Mouse (Mus musculus) liver, embryonic 13.5 days (tissue): Measurements from ENCODE around the gene Zfp873. TPM values are rescaled to one million over a fixed set of nuclear protein-coding genes. Genes with fewer than 3 reads are reported as not detected.
A peak's percentile ranks its signal among the peaks of the same experiment; 100 is the strongest.
"Not testable (repeated sequence)": the region's sequence is repeated elsewhere in the genome, so short reads cannot be mapped to it uniquely, and the experiment has no call there.

Source experiments
- ATAC-seq: fragments of 200-750 bp; cut with Nextera tagmentation; 2 replicates; pipeline ENCODE4 v1.8.0; 2017; ENCODE audit warnings: low read depth, mild to moderate bottlenecking, moderate number of reproducible peaks, moderate library complexity
- DNase-seq: peaks from one replicate; pipeline ENCODE4 v3.0.0; 2022
- H3K27ac ChIP-seq: fragments of 300-500 bp; sonication (generic); 2 replicates; pipeline ENCODE4 v1.5.1; 2015; ENCODE audit warnings: moderate library complexity, mild to moderate bottlenecking, inconsistent platforms
- H3K27me3 ChIP-seq: fragments of 300-500 bp; sonication (generic); 2 replicates; pipeline ENCODE4 v1.6.1; 2015; ENCODE audit warnings: mild to moderate bottlenecking, inconsistent platforms
- H3K36me3 ChIP-seq: fragments of 300-500 bp; sonication (generic); 2 replicates; pipeline ENCODE4 v1.6.1; 2015; ENCODE audit warnings: mild to moderate bottlenecking, inconsistent platforms
- H3K4me1 ChIP-seq: fragments of 300-500 bp; sonication (generic); replicated peaks from 2 replicates; pipeline ENCODE4 v1.6.1; 2015; ENCODE audit warnings: inconsistent platforms
- H3K4me2 ChIP-seq: fragments of 300-500 bp; sonication (generic); 2 replicates; pipeline ENCODE4 v1.6.1; 2015; ENCODE audit warnings: inconsistent platforms, mild to moderate bottlenecking, moderate library complexity
- H3K4me3 ChIP-seq: fragments of 300-500 bp; sonication (generic); replicated peaks from 2 replicates; pipeline ENCODE4 v1.5.1; 2015; ENCODE audit warnings: mild to moderate bottlenecking, inconsistent platforms
- H3K9ac ChIP-seq: fragments of 300-500 bp; sonication (generic); 2 replicates; pipeline ENCODE4 v1.6.1; 2015; ENCODE audit warnings: mild to moderate bottlenecking, inconsistent platforms
- H3K9me3 ChIP-seq: fragments of 300-500 bp; sonication (generic); replicated peaks from 2 replicates; pipeline ENCODE4 v1.6.1; 2016; ENCODE audit warnings: inconsistent platforms
- WGBS: fragments of 180-500 bp; shearing (Covaris S2); methylation state at CpG from one replicate; pipeline ENCODE4 v1.1.7; 2015; ENCODE audit not compliant: insufficient replicate concordance; 5-methylcytosine and 5-hydroxymethylcytosine counted together
- polyA plus RNA-seq: library from polyadenylated mRNA; unstranded; fragments of >200 nt; fragmentation: Nextera tagmentation; extraction: Ambion mirVana; gene quantifications from 2 replicates; pipeline ENCODE4 v1.2.1, GENCODE M21; 2015

The Zfp873 gene
- polyA plus RNA-seq: 2.5 and 2.7 TPM in 2 replicates

DNA sequence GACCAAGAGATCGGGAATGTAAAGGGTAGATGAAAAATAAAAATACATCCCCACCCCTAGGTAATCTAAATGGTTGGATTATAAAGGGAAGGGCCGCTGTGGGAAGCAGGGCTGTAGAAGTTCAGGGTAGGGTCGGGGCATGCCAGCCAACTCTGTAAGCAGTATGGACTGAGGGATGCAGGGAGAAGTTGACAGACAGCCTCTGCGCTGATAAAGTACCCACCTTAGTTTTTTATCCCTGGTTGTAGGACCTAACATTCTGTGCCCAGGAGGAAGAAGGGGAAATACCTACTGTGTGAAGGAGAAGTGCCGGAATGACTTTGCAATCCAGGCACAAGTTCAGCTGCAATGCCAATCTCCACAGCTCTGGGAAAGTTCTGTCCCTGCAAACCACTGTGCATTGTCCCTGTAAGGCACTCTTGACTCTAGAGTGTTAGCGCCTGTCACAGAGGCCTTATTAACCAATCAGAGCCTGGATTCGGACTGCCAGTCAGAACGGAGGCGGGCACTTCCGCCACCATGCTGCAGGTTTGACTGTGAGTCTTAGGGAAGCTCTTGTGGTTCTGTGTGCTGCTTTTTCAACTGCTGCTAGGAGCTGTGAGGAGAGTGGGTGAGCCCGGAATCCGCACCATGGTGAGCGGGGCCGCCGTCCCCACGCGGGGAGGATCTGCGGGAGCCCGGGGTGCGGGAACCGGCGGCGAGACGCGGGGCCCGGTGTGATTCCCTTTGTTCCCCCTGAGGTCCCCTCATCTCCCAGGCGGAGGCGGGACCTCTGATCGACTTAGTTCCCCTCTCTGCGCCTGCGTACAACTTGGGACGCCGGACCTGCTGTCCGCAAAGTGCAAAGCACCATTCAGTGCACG, at the start of gene Zfp873:
Gene Zfp873 (plus strand): TSS at position 527 of the 863 bp plus-strand sequence.
- H3K9ac ChIP-seq: peak within 1 kb of the TSS; percentile 75
- H3K4me3 ChIP-seq: peak within 1 kb of the TSS; percentile 71
- ATAC-seq: peak; percentile 99
- peaks cover 17% of the 10 kb centered on the region for H3K36me3 ChIP-seq
- DNase-seq: peak; percentile 81
- peaks cover 10% of the 10 kb centered on the region; the same call in 1 of the 2 replicates for H3K9me3 ChIP-seq
- peak within 1 kb of the TSS; percentile 83 for H3K27ac ChIP-seq
- 7% methylated on average over 35 of the region's 35 CpGs for WGBS
- peak within 1 kb of the TSS; percentile 72 for H3K4me2 ChIP-seq
- H3K27me3 ChIP-seq: no peaks in the 10 kb centered on the region
- peaks cover 12% of the 10 kb centered on the region; the same call in 1 of the 2 replicates for H3K4me1 ChIP-seq

DNA sequence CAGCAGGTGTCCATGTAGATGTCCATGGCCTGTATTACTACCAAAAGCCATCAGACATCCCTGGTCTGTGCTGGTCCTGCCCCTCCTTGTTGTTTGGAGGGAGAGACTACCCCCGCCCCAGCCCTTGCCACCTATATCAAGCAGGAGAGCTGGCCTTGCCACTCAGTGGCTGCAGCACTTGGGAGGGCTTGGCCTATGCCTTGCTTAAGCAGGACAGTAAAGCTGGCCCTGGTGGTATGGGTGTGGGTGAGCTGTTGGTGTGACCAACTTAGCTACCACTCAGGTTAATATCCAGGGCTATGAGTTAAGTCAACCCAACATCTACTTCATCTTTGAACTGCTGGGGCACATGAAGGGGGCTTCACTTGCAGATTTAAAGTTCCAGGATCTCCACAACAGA, 44.7 kb upstream of the Zfp873 start:
- not testable (repeated sequence) for H3K27ac ChIP-seq, H3K27me3 ChIP-seq, DNase-seq, H3K4me1 ChIP-seq, H3K4me2 ChIP-seq, H3K4me3 ChIP-seq, H3K9me3 ChIP-seq, H3K9ac ChIP-seq, ATAC-seq
- H3K36me3 ChIP-seq: peaks cover 16% of the 10 kb centered on the region
- WGBS: 100% methylated on average over 1 of the region's 1 CpGs

DNA sequence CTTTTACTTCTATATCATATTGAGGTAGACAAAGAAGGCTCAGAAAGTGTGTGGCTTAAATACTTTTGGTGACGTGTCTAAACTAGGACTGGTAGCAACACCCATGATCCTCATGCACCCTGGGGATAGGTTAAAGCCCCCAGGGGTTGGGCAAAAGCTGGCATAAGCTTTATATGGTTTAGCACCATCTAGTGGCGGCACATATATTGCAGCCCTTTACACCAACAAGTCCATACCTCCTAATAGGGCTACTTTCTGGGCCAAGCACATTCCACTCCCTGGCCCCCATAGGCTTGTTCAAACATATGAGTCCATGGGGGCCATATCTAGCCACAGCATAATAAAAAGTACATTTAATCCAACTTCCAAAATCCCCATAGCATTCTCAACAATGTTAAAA, 43.1 kb upstream of the Zfp873 start:
- not testable (repeated sequence) for H3K27me3 ChIP-seq, H3K27ac ChIP-seq, H3K4me1 ChIP-seq, H3K36me3 ChIP-seq, H3K9me3 ChIP-seq, ATAC-seq, H3K4me3 ChIP-seq, H3K9ac ChIP-seq, H3K4me2 ChIP-seq
- peak; percentile 8 for DNase-seq
- 36% methylated on average over 2 of the region's 2 CpGs for WGBS

DNA sequence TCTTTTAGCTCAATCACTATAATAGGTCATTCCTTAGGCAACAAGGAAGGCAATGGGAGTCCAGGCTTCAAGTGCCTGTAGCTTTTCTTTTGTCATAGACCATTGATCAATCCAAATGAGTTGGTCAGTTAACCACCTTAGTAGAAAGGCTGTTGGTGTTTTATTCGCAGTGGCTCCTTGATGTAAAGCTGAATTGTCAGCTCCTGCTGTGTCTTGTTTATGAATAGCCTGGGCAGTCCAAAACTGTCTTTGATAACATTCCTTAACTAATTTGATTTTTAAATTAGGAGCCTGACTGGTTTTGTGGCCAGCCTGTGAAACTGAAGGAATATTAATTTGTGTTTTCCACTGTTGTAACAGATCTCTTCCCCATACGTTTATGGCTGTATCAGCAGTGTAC, 5.7 kb upstream of the Zfp873 start:
- Histone ChIP-seq H3K36me3 (no peaks in the 10 kb centered on the region), H3K4me2 (no peak overlapping the region), H3K9me3 (no peaks in the 10 kb centered on the region), H3K27ac (no peak overlapping the region), H3K9ac (no peak overlapping the region), H3K4me1 (no peaks in the 10 kb centered on the region), H3K27me3 (no peaks in the 10 kb centered on the region), H3K4me3 (no peak overlapping the region)
- WGBS: 45% methylated on average over 2 of the region's 2 CpGs
- ATAC-seq (no peak), DNase-seq (no peak)

DNA sequence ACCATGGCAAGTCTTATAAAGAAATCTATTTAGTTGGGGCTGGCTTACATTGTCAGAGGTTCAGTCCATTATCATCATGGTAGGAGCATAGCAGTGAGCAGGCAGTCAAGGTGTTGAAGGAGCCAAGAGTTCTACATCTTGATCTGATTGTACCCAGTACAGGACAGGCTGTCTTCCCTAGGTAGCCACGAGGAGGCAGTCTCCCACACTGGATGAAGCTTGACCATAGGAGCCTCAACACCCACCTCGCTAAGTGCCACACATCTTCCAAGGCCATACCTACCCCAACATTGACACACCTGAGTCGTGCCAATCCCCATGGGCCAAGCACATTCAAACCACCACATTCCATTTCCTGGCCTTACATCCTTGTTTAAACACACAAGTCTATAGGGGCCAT, 1.3 kb upstream of the Zfp873 start:
- Histone ChIP-seq H3K4me2 (no peak overlapping the region), H3K9ac (no peak overlapping the region), H3K9me3 (peaks cover 10% of the 10 kb centered on the region; the same call in 1 of the 2 replicates), H3K36me3 (peaks cover 7% of the 10 kb centered on the region; the same call in 1 of the 2 replicates), H3K4me3 (no peak overlapping the region), H3K27ac (no peak overlapping the region), H3K27me3 (no peaks in the 10 kb centered on the region), H3K4me1 (peaks cover 12% of the 10 kb centered on the region; the same call in 1 of the 2 replicates)
- DNase-seq: no peak
- 64% methylated on average over 3 of the region's 3 CpGs for WGBS
- ATAC-seq: no peak

DNA sequence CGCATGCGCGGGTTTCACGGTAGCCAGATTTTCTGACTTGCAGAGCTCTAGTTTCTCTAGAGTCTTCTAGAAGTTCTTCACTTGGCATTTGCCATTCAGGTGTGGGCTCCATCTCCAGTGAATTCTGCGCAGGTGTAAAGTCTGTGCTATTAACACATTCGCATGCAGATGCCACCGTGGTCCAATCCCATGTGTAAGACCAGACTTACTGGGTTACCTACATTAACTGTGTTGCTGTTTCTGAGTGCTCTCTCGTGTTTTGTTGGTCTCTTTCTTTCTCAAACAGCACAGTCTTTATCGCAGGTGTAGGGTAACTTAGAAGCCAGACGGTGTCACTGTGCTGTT, 509 bp downstream of the Zfp873 start:
- ATAC-seq, DNase-seq, H3K27me3 ChIP-seq, H3K27ac ChIP-seq: not testable (repeated sequence)
- Histone ChIP-seq H3K9me3 (peaks cover 10% of the 10 kb centered on the region; the same call in 1 of the 2 replicates), H3K4me1 (peaks cover 12% of the 10 kb centered on the region; the same call in 1 of the 2 replicates), H3K9ac (peak overlapping the region; percentile 75; the same call in 1 of the 2 replicates), H3K4me2 (peak overlapping the region; percentile 72), H3K4me3 (peak overlapping the region; percentile 71), H3K36me3 (peaks cover 21% of the 10 kb centered on the region)
- 23% methylated on average over 10 of the region's 10 CpGs for WGBS

DNA sequence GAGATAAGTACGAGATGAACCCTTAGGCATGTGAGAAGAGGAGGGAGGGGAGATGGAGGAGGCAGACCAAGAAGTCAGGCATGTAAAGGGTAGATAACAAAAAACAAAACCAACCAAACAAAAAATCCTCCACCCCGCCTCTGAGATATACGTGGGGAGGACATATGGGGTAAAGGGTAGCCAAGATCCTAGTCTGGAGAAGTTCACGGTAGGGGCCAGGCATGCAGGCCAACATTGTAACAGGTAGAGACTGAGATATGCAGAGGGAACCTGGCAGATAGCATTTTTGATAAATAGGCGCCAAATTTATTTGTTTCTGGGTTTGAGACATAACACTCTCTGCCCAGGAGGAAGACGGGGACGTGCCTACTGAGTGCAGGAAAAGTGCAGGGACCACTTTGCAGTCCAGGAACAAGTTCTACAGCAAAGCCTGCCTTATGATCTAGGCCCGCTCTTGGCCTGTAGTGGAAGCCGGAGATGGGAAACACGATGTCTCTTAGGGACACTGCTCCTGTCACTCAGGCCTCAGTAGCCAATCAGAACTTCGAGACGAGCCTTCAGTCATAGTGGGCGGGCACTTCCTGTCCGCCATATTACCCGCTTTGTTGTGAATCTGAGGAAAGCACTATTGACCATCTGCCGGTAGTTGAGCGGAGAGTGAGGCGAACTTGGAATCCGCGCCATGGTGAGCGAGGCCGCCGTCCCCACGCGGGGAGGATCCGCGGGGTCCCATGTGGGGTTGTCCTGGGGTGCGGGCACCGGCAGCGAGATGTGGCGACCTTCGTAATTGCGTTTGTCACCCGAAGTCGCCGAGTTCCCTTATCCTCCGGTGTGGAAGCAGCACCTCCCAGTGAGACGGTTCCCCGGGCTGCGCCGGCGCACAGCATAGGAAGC, 35.1 kb downstream of the Zfp873 start, which contains the start of gene BC024063:
Gene BC024063 (plus strand): TSS at position 626 of the 894 bp plus-strand sequence.
- Histone ChIP-seq H3K9ac (peak within 1 kb of the TSS; percentile 52; the same call in 1 of the 2 replicates), H3K4me2 (peak within 1 kb of the TSS; percentile 59), H3K4me3 (peak within 1 kb of the TSS; percentile 60)
- WGBS: 11% methylated on average over 42 of the region's 42 CpGs
- not testable (repeated sequence) for H3K4me1 ChIP-seq, H3K27ac ChIP-seq, H3K9me3 ChIP-seq, H3K27me3 ChIP-seq, H3K36me3 ChIP-seq
- ATAC-seq: peak; percentile 95
- peak; percentile 69 for DNase-seq

DNA sequence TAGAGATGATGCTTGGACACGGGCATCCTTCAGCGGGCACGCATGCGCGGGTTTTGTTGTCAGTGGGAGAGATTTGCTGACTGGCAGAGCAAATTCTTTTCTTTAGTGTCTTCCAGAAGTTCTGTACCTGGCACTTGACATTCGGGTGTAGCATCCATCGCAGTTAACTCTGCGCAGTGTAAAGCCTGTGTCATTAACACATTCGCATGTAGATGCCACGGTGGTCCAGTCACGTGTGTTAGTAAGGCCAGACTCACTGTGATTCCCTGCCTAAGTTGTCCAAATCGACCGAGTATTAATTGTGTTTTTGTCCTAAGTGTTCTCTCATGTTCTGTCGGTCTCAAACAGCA, 35.7 kb downstream of the Zfp873 start:
- not testable (repeated sequence) for H3K9ac ChIP-seq

More for the DNA sequence above, 35.7 kb downstream of the Zfp873 start:
- H3K4me2 ChIP-seq: peak overlapping the region; percentile 59
- peak overlapping the region; percentile 60 for H3K4me3 ChIP-seq
- H3K9me3 ChIP-seq, ATAC-seq, DNase-seq, H3K4me1 ChIP-seq, H3K27ac ChIP-seq, H3K36me3 ChIP-seq, H3K27me3 ChIP-seq: not testable (repeated sequence)
- 16% methylated on average over 14 of the region's 14 CpGs for WGBS

Other genes starting within 250 kb of the Zfp873 start
- 1.1 and 1.4 TPM in 2 replicates for gene Gm4767, start 235.9 kb upstream of the Zfp873 start, polyA plus RNA-seq
- 2.1 and 3.5 TPM in 2 replicates for gene Gm32687, start 184.2 kb upstream of the Zfp873 start, polyA plus RNA-seq
- gene Zfp781, start 117.6 kb upstream of the Zfp873 start, polyA plus RNA-seq: 0.33 TPM in 1 of 2 replicates, not detected in the other
- 0.82 and 0.92 TPM in 2 replicates for gene BC024063, start 35.2 kb downstream of the Zfp873 start, polyA plus RNA-seq
- gene AU041133, start 79.9 kb downstream of the Zfp873 start, polyA plus RNA-seq: 1.2 TPM in 2 replicates
- gene Zfp938, start 193.2 kb downstream of the Zfp873 start, polyA plus RNA-seq: 2.3 and 3.3 TPM in 2 replicates